8 mouse cellular contexts compared by ENCODE assay signal in genomic region chr5:120102732-120103131, GRCm38 (mm10). TPM values are rescaled to one million over a fixed set of nuclear protein-coding genes. Genes with fewer than 3 reads are reported as not detected.
DNase-seq lines count a peak whose midpoint lies in the region; ATAC-seq and TF ChIP-seq lines count a peak whose summit lies in the region.

No protein-coding gene starts in this region.

- DNase-seq in heart, adult 2 months: peak; percentile 41 to 60
- no peak for DNase-seq in heart, adult 11 months
- DNase-seq in A20 (ENCODE audit: low read depth, low spot score): peak; percentile 75
- DNase-seq in ZHBTc4 (ENCODE audit: low read depth, low spot score): peak; percentile 90
- DNase-seq in embryonic facial prominence, embryonic 11.5 days (ENCODE audit: low spot score): peak; percentile 79
- peak; percentile 12 to 63 for DNase-seq in kidney, postnatal 36 days
- peak; percentile 70 for DNase-seq in lung, postnatal 14 days
- peak; percentile 45 to 70 for DNase-seq in spleen, postnatal 10 days (ENCODE audit: low spot score in 2 of 2)

- H3K4me3 ChIP-seq in heart, adult 2 months: no peak overlapping the region
- H3K4me3 ChIP-seq in embryonic facial prominence, embryonic 11.5 days (ENCODE audit: low read depth, low read length): no peak overlapping the region

- H3K9ac ChIP-seq in heart, adult 2 months (ENCODE audit: low read depth, low read length): no peak overlapping the region
- H3K9ac ChIP-seq in embryonic facial prominence, embryonic 11.5 days (replicated peaks; ENCODE audit: low read length): no peak overlapping the region

- H3K27ac ChIP-seq in heart, adult 2 months: no peak overlapping the region
- no peak overlapping the region for H3K27ac ChIP-seq in embryonic facial prominence, embryonic 11.5 days (replicated peaks; ENCODE audit: low read depth, low read length)

- peak; percentile 59; the same call in 1 of the 2 replicates for TF ChIP-seq EP300 in heart, adult 2 months (IDR thresholded peaks at IDR 0.05; ENCODE audit: insufficient read depth, low read depth, low read length)

- H3K9me3 ChIP-seq in embryonic facial prominence, embryonic 11.5 days (replicated peaks; ENCODE audit: control insufficient read depth, low read length): no peaks in the 10 kb centered on the region

- no peaks in the 10 kb centered on the region for H3K4me1 ChIP-seq in heart, adult 2 months (ENCODE audit: control insufficient read depth, insufficient read depth, low read length)
- no peaks in the 10 kb centered on the region for H3K4me1 ChIP-seq in embryonic facial prominence, embryonic 11.5 days (ENCODE audit: control insufficient read depth, insufficient read depth, low read length)

- no peak for TF ChIP-seq POLR2A in heart, adult 2 months (IDR thresholded peaks at IDR 0.05; ENCODE audit: insufficient read depth, low read depth, low read length)

- no peaks in the 10 kb centered on the region for H3K27me3 ChIP-seq in heart, adult 2 months (ENCODE audit: control insufficient read depth, insufficient read depth, low read length)
- H3K27me3 ChIP-seq in embryonic facial prominence, embryonic 11.5 days (ENCODE audit: control insufficient read depth, insufficient read depth, low read length): no peaks in the 10 kb centered on the region

- no peak; the same call in 1 of the 2 replicates for TF ChIP-seq CTCF in heart, adult 2 months (IDR thresholded peaks at IDR 0.05)

- no peaks in the 10 kb centered on the region for H3K79me2 ChIP-seq in heart, adult 2 months (replicated peaks; ENCODE audit: control insufficient read depth, insufficient read depth, low read length)

- intact Hi-C loops in heart, adult 2 months (cut with DNase I): loop anchor here (2.0 to 10.0 kb wide), 2 partner anchors 362 to 1328 kb away; no protein-coding TSS in a partner anchor

- WGBS in heart, adult 2 months: 18% methylated on average over 12 of the region's 12 CpGs
- WGBS in embryonic facial prominence, embryonic 11.5 days: 16% methylated on average over 12 of the region's 12 CpGs

- H3K4me2 ChIP-seq in embryonic facial prominence, embryonic 11.5 days (ENCODE audit: low read depth, low read length): no peak overlapping the region

- H3K36me3 ChIP-seq in heart, adult 2 months (ENCODE audit: control insufficient read depth, insufficient read depth, low read length): no peaks in the 10 kb centered on the region
- no peaks in the 10 kb centered on the region for H3K36me3 ChIP-seq in embryonic facial prominence, embryonic 11.5 days (replicated peaks; ENCODE audit: control insufficient read depth, insufficient read depth, low read depth, low read length)

- no peak for ATAC-seq in embryonic facial prominence, embryonic 11.5 days (replicated peaks; ENCODE audit: insufficient number of reproducible peaks, low FRiP score, low TSS enrichment, low read depth)

RNA-seq across cellular contexts. Expression of gene Rbm19, which starts 13.5 kb away (rescaled TPM):
- 10 to 100 TPM; 19.6 to 22.1 TPM for total RNA-seq in heart, adult 2 months (2021)
- polyA plus RNA-seq in heart, adult 2 months (2012; rRNA removed): 8.6 and 11.6 TPM in 2 replicates
- polyA plus RNA-seq in embryonic facial prominence, embryonic 11.5 days (2014; fragmentation: Nextera tagmentation; extraction: Ambion mirVana): 22.9 and 27.0 TPM in 2 replicates
